Mouse (Mus musculus): Measurements from ENCODE around the gene Nr2f2.

GRCm38 (mm10) chr7:70346951-70347617 lies 19.5 kb downstream of the Nr2f2 start:
- no peak for TF ChIP-seq POLR2A (IDR thresholded peaks at IDR 0.05; ENCODE audit: borderline replicate concordance, extremely low read depth, low read depth, low read length)
- TF ChIP-seq CTCF (IDR thresholded peaks at IDR 0.05; ENCODE audit: insufficient read depth, low read length), result no peak

Data from lung, adult 2 months (tissue).